Mouse (Mus musculus) midbrain, embryonic 13.5 days (tissue): Measurements from ENCODE around the gene Syt6. TPM values are rescaled to one million over a fixed set of nuclear protein-coding genes. Genes with fewer than 3 reads are reported as not detected.

Experiments used
- microRNA-seq: library from miRNA; unstranded; fragments of <30 nt; microRNA quantifications from one replicate; pipeline ENCODE4, GENCODE M21; 2016
- polyA plus RNA-seq: library from polyadenylated mRNA; unstranded; fragments of >200 nt; fragmentation: Nextera tagmentation; extraction: Ambion mirVana; gene quantifications from 2 replicates; pipeline ENCODE4 v1.2.1, GENCODE M21; 2015

Syt6 gene
- polyA plus RNA-seq, 1 experiment from 2014 or later, result 10.4 TPM

Small RNAs within 50 kb of the gene (microRNA-seq; reads per million reads assigned to microRNA genes)
- gene Gm25325, result not detected

Other genes with a start within 250 kb of the Syt6 start
- 0.13 and 0.17 TPM in 2 replicates for gene Atg4a-ps, start 70.8 kb downstream of the Syt6 start, polyA plus RNA-seq
- gene Olfml3, start 162.8 kb downstream of the Syt6 start, polyA plus RNA-seq, result 3.3 TPM in 2 replicates
- gene Gm10964, start 164.1 kb downstream of the Syt6 start, polyA plus RNA-seq, result not detected in 2 replicates
- gene Hipk1, start 216.3 kb downstream of the Syt6 start, polyA plus RNA-seq, result 13.2 and 14.5 TPM in 2 replicates
- gene Dclre1b, start 234.2 kb downstream of the Syt6 start, polyA plus RNA-seq, result 23.7 and 30.0 TPM in 2 replicates
- gene Ap4b1, start 234.3 kb downstream of the Syt6 start, polyA plus RNA-seq, result 24.1 and 25.0 TPM in 2 replicates
- 0.46 TPM in 1 of 2 replicates, not detected in the other for gene Gm43064, start 234.3 kb downstream of the Syt6 start, polyA plus RNA-seq